Comparison of ENCODE assay signal across 11 mouse cellular contexts in the genomic region with DNA sequence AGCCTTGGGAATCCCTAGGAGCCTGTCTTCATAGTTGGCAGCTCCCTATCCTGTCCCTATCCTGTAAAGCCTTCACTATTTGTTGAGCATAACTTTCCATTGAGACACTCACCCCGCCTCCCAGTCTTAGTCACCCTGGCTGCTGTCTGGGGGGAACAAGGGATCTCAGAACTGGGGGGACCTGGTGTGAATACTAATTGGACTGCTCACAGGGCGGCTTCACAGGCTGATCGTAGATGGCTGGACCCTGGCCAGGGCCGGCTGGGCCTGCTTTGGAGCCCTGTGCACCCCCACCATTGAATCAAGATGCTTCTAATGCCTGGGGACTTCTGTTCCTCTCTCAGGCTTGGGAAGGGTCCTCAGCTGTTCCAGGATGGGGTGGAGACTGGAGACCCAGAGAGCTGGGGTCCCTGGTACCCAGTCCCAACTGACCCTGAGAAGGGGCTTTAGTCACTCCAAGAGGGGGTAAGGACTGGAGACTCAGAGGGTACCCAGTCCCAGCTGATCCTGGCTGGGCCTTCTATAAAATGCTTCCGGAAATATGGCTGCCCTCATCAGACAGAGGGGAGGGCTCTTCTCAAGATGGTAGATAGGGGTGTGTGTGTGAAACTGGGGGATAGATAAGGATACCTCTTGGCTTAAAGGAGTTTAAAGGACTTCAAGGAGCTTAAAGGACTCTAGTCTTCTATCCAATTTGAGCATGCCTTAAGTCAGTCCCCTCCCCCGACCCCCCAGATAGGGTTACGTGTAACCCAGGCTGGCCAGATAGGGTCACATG. TPM values are rescaled to one million over a fixed set of nuclear protein-coding genes. Genes with fewer than 3 reads are reported as not detected.
DNase-seq lines count a peak whose midpoint lies in the region; ATAC-seq and TF ChIP-seq lines count a peak whose summit lies in the region.
"Had no signal": no experiment of that assay in that cellular context is flagged by ENCODE, and none has a peak within 500 bp of the region (broad histone marks: within the 10 kb centered on the region; RNA-seq: fewer than 3 reads in every experiment).

No protein-coding gene starts in this region.

- peak; percentile 35 for DNase-seq in adrenal gland, postnatal 14 days
- no peak for DNase-seq in adrenal gland, postnatal 25 days
- DNase-seq in liver, embryonic 14.5 days (ENCODE audit: low read depth in 3 of 3, low spot score in 3 of 3) = no peak
- DNase-seq in layer of hippocampus, adult 9-11 months = peak; percentile 87
- peak; percentile 50 to 53 for DNase-seq in right cerebral cortex, postnatal 36 days (ENCODE audit: low spot score in 2 of 2)
- no peak for DNase-seq in kidney, adult 8-10 months
- DNase-seq in embryo, embryonic 9.5 days (ENCODE audit: extremely low spot score) = no peak
- DNase-seq: lung, embryonic 14.5 days had no signal

- no peak overlapping the region for H3K27ac ChIP-seq in liver, embryonic 14.5 days
- H3K27ac ChIP-seq in liver, embryonic 12.5 days = no peak overlapping the region

- no peaks in the 10 kb centered on the region for H3K4me1 ChIP-seq in liver, embryonic 14.5 days (replicated peaks; ENCODE audit: control insufficient read depth in 2 of 2, insufficient read depth in 2 of 2, low read length in 1 of 2)
- peaks cover 18% of the 10 kb centered on the region for H3K4me1 ChIP-seq in liver, embryonic 12.5 days

- no peaks in the 10 kb centered on the region for H3K36me3 ChIP-seq in liver, embryonic 14.5 days (replicated peaks; ENCODE audit: control insufficient read depth, insufficient read depth, low read depth)
- H3K36me3 ChIP-seq in liver, embryonic 12.5 days = no peaks in the 10 kb centered on the region

- TF ChIP-seq CTCF in liver, embryonic 14.5 days (IDR thresholded peaks at IDR 0.05; ENCODE audit: low read depth) = no peak

- H3K9ac ChIP-seq in liver, embryonic 14.5 days (replicated peaks) = no peak overlapping the region
- no peak overlapping the region for H3K9ac ChIP-seq in liver, embryonic 12.5 days
- H3K9ac ChIP-seq: lung, embryonic 14.5 days had no signal

- no peaks in the 10 kb centered on the region for H3K9me3 ChIP-seq in liver, embryonic 14.5 days (ENCODE audit: control insufficient read depth, low read length)
- H3K9me3 ChIP-seq in liver, embryonic 12.5 days (replicated peaks) = no peaks in the 10 kb centered on the region

- WGBS in liver, embryonic 14.5 days (ENCODE audit: insufficient replicate concordance) = 67% methylated on average over 7 of the region's 7 CpGs
- WGBS in liver, embryonic 12.5 days (ENCODE audit: insufficient replicate concordance) = 66% methylated on average over 7 of the region's 7 CpGs

- peak; percentile 27; the same call in 1 of the 2 replicates for ATAC-seq in liver, embryonic 14.5 days (ENCODE audit: insufficient read depth)
- ATAC-seq in liver, embryonic 12.5 days = no peak
- ATAC-seq: inflammation-experienced regulatory T-cells, adult 6 months had no signal

- H3K27me3 ChIP-seq in liver, embryonic 14.5 days (ENCODE audit: control insufficient read depth, insufficient read depth, low read length) = no peaks in the 10 kb centered on the region
- H3K27me3 ChIP-seq in liver, embryonic 12.5 days (replicated peaks) = peaks cover 7% of the 10 kb centered on the region

- no peak for TF ChIP-seq EP300 in liver, embryonic 14.5 days (IDR thresholded peaks at IDR 0.05; ENCODE audit: low read depth)

- no peak overlapping the region for H3K4me3 ChIP-seq in liver, embryonic 14.5 days (ENCODE audit: insufficient read depth in 1 of 2, low read depth in 2 of 2, low read length in 2 of 2)
- H3K4me3 ChIP-seq in liver, embryonic 12.5 days = no peak overlapping the region
- H3K4me3 ChIP-seq: myocyte had no signal

- H3K4me2 ChIP-seq in liver, embryonic 14.5 days (ENCODE audit: low read depth) = no peak overlapping the region
- no peak overlapping the region for H3K4me2 ChIP-seq in liver, embryonic 12.5 days
- H3K4me2 ChIP-seq: lung, embryonic 14.5 days had no signal

RNA-seq across cellular contexts. Expression of a gene that starts 2.3 kb away (rescaled TPM):
- 0.53 and 0.85 TPM in 2 replicates for total RNA-seq in adrenal gland, postnatal 14 days (2021)
- 0.29 and 1.0 TPM in 2 replicates for total RNA-seq in adrenal gland, postnatal 25 days (2021)
- polyA plus RNA-seq in liver, embryonic 14.5 days (2012; rRNA removed) = 0.60 and 0.65 TPM in 2 replicates
- 0.72 and 1.4 TPM in 2 replicates for polyA plus RNA-seq in liver, embryonic 14.5 days (2014; fragmentation: Nextera tagmentation; extraction: Ambion mirVana)
- 0.99 and 1.2 TPM in 2 replicates for polyA plus RNA-seq in liver, embryonic 12.5 days (2016; fragmentation: Nextera tagmentation; extraction: Ambion mirVana)

RNA-seq across cellular contexts. Expression of a gene that starts 21.4 kb away (rescaled TPM):
- 16.8 and 19.6 TPM in 2 replicates for total RNA-seq in adrenal gland, postnatal 14 days (2021)
- total RNA-seq in adrenal gland, postnatal 25 days (2021) = 24.7 and 29.4 TPM in 2 replicates
- polyA plus RNA-seq in liver, embryonic 14.5 days (2012; rRNA removed) = 5.1 and 5.8 TPM in 2 replicates
- polyA plus RNA-seq in liver, embryonic 14.5 days (2014; fragmentation: Nextera tagmentation; extraction: Ambion mirVana) = 4.5 and 5.2 TPM in 2 replicates
- 10.6 and 12.2 TPM in 2 replicates for polyA plus RNA-seq in liver, embryonic 12.5 days (2016; fragmentation: Nextera tagmentation; extraction: Ambion mirVana)

RNA-seq across cellular contexts. Expression of a gene that starts 24.1 kb away (rescaled TPM):
- 19.0 and 22.7 TPM in 2 replicates for total RNA-seq in adrenal gland, postnatal 14 days (2021)
- total RNA-seq in adrenal gland, postnatal 25 days (2021) = 21.9 and 36.2 TPM in 2 replicates
- 3.8 and 4.6 TPM in 2 replicates for polyA plus RNA-seq in liver, embryonic 14.5 days (2012; rRNA removed)
- polyA plus RNA-seq in liver, embryonic 14.5 days (2014; fragmentation: Nextera tagmentation; extraction: Ambion mirVana) = 3.2 and 3.4 TPM in 2 replicates
- polyA plus RNA-seq in liver, embryonic 12.5 days (2016; fragmentation: Nextera tagmentation; extraction: Ambion mirVana) = 7.0 and 7.9 TPM in 2 replicates

Comparison
In these comparisons a context has a peak if more than half of its experiments do, and no peak if none do; other contexts are left out.
1. DNase-seq: peak in adrenal gland, postnatal 14 days (single experiment), layer of hippocampus, adult 9-11 months (single experiment) and right cerebral cortex, postnatal 36 days (2 of 2); none in adrenal gland, postnatal 25 days (single experiment), liver, embryonic 14.5 days (0 of 3), kidney, adult 8-10 months (0 of 2) and embryo, embryonic 9.5 days (single experiment).